Mouse (Mus musculus): ENCODE data around the gene Dnajb12. TPM values are rescaled to one million over a fixed set of nuclear protein-coding genes. Genes with fewer than 3 reads are reported as not detected.

The Dnajb12 gene
- polyA plus RNA-seq, 1 experiment from 2014 or later: 18.0 TPM

- Histone ChIP-seq H3K27ac (no peak overlapping the region), H3K9ac (no peak overlapping the region), H3K4me1 (peaks cover 8% of the 10 kb centered on the region; the same call in 1 of the 2 replicates), H3K4me3 (no peak overlapping the region), H3K27me3 (replicated peaks) (no peaks in the 10 kb centered on the region), H3K36me3 (replicated peaks) (peaks cover 12% of the 10 kb centered on the region), H3K4me2 (no peak overlapping the region), H3K9me3 (no peaks in the 10 kb centered on the region)
- no peak for ATAC-seq (replicated peaks)
- WGBS: 86% methylated on average over 15 of the region's 15 CpGs
These were observed 10.8 kb downstream of the Dnajb12 start for GRCm38 (mm10) chr10:59889953-59890751.

GRCm38 (mm10) chr10:59892977-59893376 is 13.6 kb downstream of the Dnajb12 start:
- Histone ChIP-seq H3K9ac (no peak overlapping the region), H3K9me3 (no peaks in the 10 kb centered on the region), H3K27ac (peak overlapping the region; percentile 60), H3K36me3 (replicated peaks) (peaks cover 16% of the 10 kb centered on the region), H3K4me2 (no peak overlapping the region), H3K27me3 (replicated peaks) (no peaks in the 10 kb centered on the region), H3K4me1 (peaks cover 27% of the 10 kb centered on the region), H3K4me3 (no peak overlapping the region)
- ATAC-seq (replicated peaks): peak; percentile 8; the same call in 1 of the 2 replicates
- 29% methylated on average over 6 of the region's 6 CpGs for WGBS

GRCm38 (mm10) chr10:59894251-59895160 is 15.2 kb downstream of the Dnajb12 start:
- H3K4me3 ChIP-seq: no peak overlapping the region
- H3K9me3 ChIP-seq: no peaks in the 10 kb centered on the region
- H3K27ac ChIP-seq: no peak overlapping the region
- no peak overlapping the region for H3K4me2 ChIP-seq
- H3K9ac ChIP-seq: no peak overlapping the region
- ATAC-seq (replicated peaks): no peak
- H3K27me3 ChIP-seq (replicated peaks): no peaks in the 10 kb centered on the region
- peaks cover 16% of the 10 kb centered on the region for H3K36me3 ChIP-seq (replicated peaks)
- 80% methylated on average over 25 of the region's 25 CpGs for WGBS
- H3K4me1 ChIP-seq: peaks cover 42% of the 10 kb centered on the region

- ATAC-seq (replicated peaks): no peak
These were observed 16.3 kb downstream of the Dnajb12 start for GRCm38 (mm10) chr10:59895460-59896186.

GRCm38 (mm10) chr10:59896211-59896610 is 16.9 kb downstream of the Dnajb12 start:
- Histone ChIP-seq H3K9ac (0 out of 2 replicates have a peak overlapping the region, but pooled peaks have one; percentile 21), H3K27me3 (replicated peaks) (no peaks in the 10 kb centered on the region), H3K36me3 (replicated peaks) (peaks cover 16% of the 10 kb centered on the region), H3K4me1 (peaks cover 59% of the 10 kb centered on the region), H3K9me3 (no peaks in the 10 kb centered on the region), H3K4me3 (no peak overlapping the region), H3K4me2 (no peak overlapping the region), H3K27ac (peak overlapping the region; percentile 97)
- no peak for ATAC-seq (replicated peaks)
- WGBS: 86% methylated on average over 4 of the region's 4 CpGs

More at GRCm38 (mm10) chr10:59895460-59896186, 16.3 kb downstream of the Dnajb12 start:
- Histone ChIP-seq H3K27me3 (replicated peaks) (no peaks in the 10 kb centered on the region), H3K9me3 (no peaks in the 10 kb centered on the region), H3K9ac (no peak overlapping the region), H3K4me1 (peaks cover 54% of the 10 kb centered on the region), H3K36me3 (replicated peaks) (peaks cover 16% of the 10 kb centered on the region), H3K4me3 (no peak overlapping the region), H3K4me2 (no peak overlapping the region), H3K27ac (peak overlapping the region; percentile 97; the same call in 1 of the 2 replicates)
- WGBS: 94% methylated on average over 17 of the region's 17 CpGs

GRCm38 (mm10) chr10:59896911-59897331 is 17.6 kb downstream of the Dnajb12 start:
- Histone ChIP-seq H3K4me1 (peaks cover 63% of the 10 kb centered on the region), H3K9me3 (no peaks in the 10 kb centered on the region), H3K36me3 (replicated peaks) (peaks cover 10% of the 10 kb centered on the region; the same call in 1 of the 2 replicates), H3K27me3 (replicated peaks) (no peaks in the 10 kb centered on the region), H3K4me3 (no peak overlapping the region), H3K27ac (peak overlapping the region; percentile 97), H3K9ac (peak overlapping the region; percentile 21; the same call in 1 of the 2 replicates), H3K4me2 (peak overlapping the region; percentile 35)
- 28% methylated on average over 3 of the region's 3 CpGs for WGBS
- ATAC-seq (replicated peaks): no peak

- ATAC-seq (replicated peaks): peak; percentile 7
- Histone ChIP-seq H3K27ac (peak overlapping the region; percentile 97), H3K9me3 (no peaks in the 10 kb centered on the region), H3K36me3 (replicated peaks) (0 out of 2 replicates have a peak, but pooled peaks cover 7% of the 10 kb centered on the region), H3K9ac (0 out of 2 replicates have a peak overlapping the region, but pooled peaks have one; percentile 21), H3K4me2 (peak overlapping the region; percentile 35), H3K4me3 (no peak overlapping the region), H3K27me3 (replicated peaks) (no peaks in the 10 kb centered on the region), H3K4me1 (peaks cover 69% of the 10 kb centered on the region)
- WGBS: 4% methylated on average over 5 of the region's 5 CpGs
These were observed 18.2 kb downstream of the Dnajb12 start for GRCm38 (mm10) chr10:59897511-59897910.

GRCm38 (mm10) chr10:59898180-59898778 is 18.9 kb downstream of the Dnajb12 start:
- Histone ChIP-seq H3K4me1 (peaks cover 71% of the 10 kb centered on the region), H3K27me3 (replicated peaks) (no peaks in the 10 kb centered on the region), H3K9me3 (no peaks in the 10 kb centered on the region), H3K36me3 (replicated peaks) (0 out of 2 replicates have a peak, but pooled peaks cover 7% of the 10 kb centered on the region), H3K27ac (peak overlapping the region; percentile 97), H3K9ac (no peak overlapping the region), H3K4me3 (no peak overlapping the region), H3K4me2 (no peak overlapping the region)
- WGBS: 43% methylated on average over 9 of the region's 9 CpGs
- ATAC-seq (replicated peaks): no peak

GRCm38 (mm10) chr10:59898935-59899334 is 19.6 kb downstream of the Dnajb12 start:
- no peak overlapping the region for H3K4me3 ChIP-seq
- H3K36me3 ChIP-seq (replicated peaks): 0 out of 2 replicates have a peak, but pooled peaks cover 7% of the 10 kb centered on the region
- peak; percentile 0; the same call in 1 of the 2 replicates for ATAC-seq (replicated peaks)
- 18% methylated on average over 2 of the region's 2 CpGs for WGBS
- peak overlapping the region; percentile 97 for H3K27ac ChIP-seq
- H3K4me1 ChIP-seq: peaks cover 69% of the 10 kb centered on the region
- H3K9me3 ChIP-seq: no peaks in the 10 kb centered on the region
- no peak overlapping the region for H3K4me2 ChIP-seq
- peak overlapping the region; percentile 27; the same call in 1 of the 2 replicates for H3K9ac ChIP-seq
- H3K27me3 ChIP-seq (replicated peaks): no peaks in the 10 kb centered on the region

- Histone ChIP-seq H3K27ac (peak overlapping the region; percentile 97), H3K36me3 (replicated peaks) (0 out of 2 replicates have a peak, but pooled peaks cover 3% of the 10 kb centered on the region), H3K4me1 (peaks cover 69% of the 10 kb centered on the region), H3K9ac (peak overlapping the region; percentile 27), H3K9me3 (no peaks in the 10 kb centered on the region), H3K4me3 (no peak overlapping the region), H3K4me2 (peak overlapping the region; percentile 24), H3K27me3 (replicated peaks) (no peaks in the 10 kb centered on the region)
- ATAC-seq (replicated peaks): peak; percentile 92
- WGBS: 7% methylated on average over 21 of the region's 21 CpGs
These were observed 20.2 kb downstream of the Dnajb12 start for GRCm38 (mm10) chr10:59899341-59900173.
